Mouse (Mus musculus) hindbrain, embryonic 12.5 days (tissue): ENCODE measurements around the gene Nup188. TPM values are rescaled to one million over a fixed set of nuclear protein-coding genes. Genes with fewer than 3 reads are reported as not detected.

Source experiments
- ATAC-seq: fragments of 200-750 bp; cut with Nextera tagmentation; 2 replicates; pipeline ENCODE4 v1.8.0; 2017; ENCODE audit warnings: moderate TSS enrichment; ENCODE audit not compliant: low FRiP score
- H3K27ac ChIP-seq: fragments of 300-500 bp; sonication (generic); 2 replicates; pipeline ENCODE4 v1.5.1; 2016; ENCODE audit warnings: mild to moderate bottlenecking
- H3K27me3 ChIP-seq: fragments of 300-500 bp; sonication (generic); 2 replicates; pipeline ENCODE4 v1.6.1; 2016; ENCODE audit warnings: mild to moderate bottlenecking
- H3K36me3 ChIP-seq: fragments of 300-500 bp; sonication (generic); 2 replicates; pipeline ENCODE4 v1.6.1; 2016; ENCODE audit warnings: mild to moderate bottlenecking
- H3K4me1 ChIP-seq: fragments of 300-500 bp; sonication (generic); 2 replicates; pipeline ENCODE4 v1.6.1; 2016
- H3K4me2 ChIP-seq: fragments of 300-500 bp; sonication (generic); replicated peaks from 2 replicates; pipeline ENCODE4 v1.6.1; 2016; ENCODE audit warnings: mild to moderate bottlenecking
- H3K4me3 ChIP-seq: fragments of 300-500 bp; sonication (generic); 2 replicates; pipeline ENCODE4 v1.5.1; 2016; ENCODE audit warnings: mild to moderate bottlenecking
- H3K9ac ChIP-seq: fragments of 300-500 bp; sonication (generic); 2 replicates; pipeline ENCODE4 v1.6.1; 2016; ENCODE audit warnings: mild to moderate bottlenecking, moderate library complexity
- H3K9me3 ChIP-seq: fragments of 300-500 bp; sonication (generic); replicated peaks from 2 replicates; pipeline ENCODE4 v1.6.1; 2016; ENCODE audit warnings: mild to moderate bottlenecking
- WGBS: fragments of 180-500 bp; shearing (Covaris S2); methylation state at CpG from one replicate; pipeline ENCODE4 v1.1.7; 2016; 5-methylcytosine and 5-hydroxymethylcytosine counted together
- polyA plus RNA-seq: library from polyadenylated mRNA; unstranded; fragments of >200 nt; fragmentation: Nextera tagmentation; extraction: Ambion mirVana; gene quantifications from 2 replicates; pipeline ENCODE4 v1.2.1, GENCODE M21; 2016

Nup188 gene
- 33.9 and 36.6 TPM in 2 replicates for polyA plus RNA-seq

- Histone ChIP-seq H3K9me3 (no peaks in the 10 kb centered on the region), H3K9ac (peak within 1 kb of the TSS; percentile 94), H3K27me3 (no peaks in the 10 kb centered on the region), H3K36me3 (peaks cover 5% of the 10 kb centered on the region; the same call in 1 of the 2 replicates), H3K27ac (peak within 1 kb of the TSS; percentile 73), H3K4me3 (peak within 1 kb of the TSS; percentile 96), H3K4me1 (peaks cover 23% of the 10 kb centered on the region), H3K4me2 (peak within 1 kb of the TSS; percentile 98)
- ATAC-seq = peak; percentile 93
- under 1% methylated on average over 63 of the region's 68 CpGs for WGBS
Measured at GRCm38 (mm10) chr2:30286192-30287026, at the start of gene Nup188, which contains the start of gene Dolk. Nup188 (plus strand) TSS chr2:30286397. Dolk (minus strand) TSS chr2:30286334.

- Histone ChIP-seq H3K27ac (peak overlapping the region; percentile 69), H3K27me3 (no peaks in the 10 kb centered on the region), H3K36me3 (peaks cover 17% of the 10 kb centered on the region), H3K4me3 (peak overlapping the region; percentile 93), H3K9ac (peak overlapping the region; percentile 69), H3K4me1 (peaks cover 22% of the 10 kb centered on the region), H3K4me2 (peak overlapping the region; percentile 91), H3K9me3 (no peaks in the 10 kb centered on the region)
- WGBS = 6% methylated on average over 18 of the region's 18 CpGs
- ATAC-seq = no peak
Measured at GRCm38 (mm10) chr2:30236426-30237198, 49.6 kb upstream of the Nup188 start.

- Histone ChIP-seq H3K27ac (peak within 1 kb of the TSS; percentile 95), H3K4me1 (peaks cover 22% of the 10 kb centered on the region), H3K4me3 (peak within 1 kb of the TSS; percentile 93), H3K9me3 (no peaks in the 10 kb centered on the region), H3K4me2 (peak within 1 kb of the TSS; percentile 91), H3K27me3 (no peaks in the 10 kb centered on the region), H3K9ac (peak within 1 kb of the TSS; percentile 92), H3K36me3 (peaks cover 25% of the 10 kb centered on the region)
- peak; percentile 97 for ATAC-seq
- under 1% methylated on average over 55 of the region's 67 CpGs for WGBS
Measured at GRCm38 (mm10) chr2:30237199-30237880, 48.9 kb upstream of the Nup188 start, which contains the start of gene Lrrc8a. Lrrc8a (plus strand) TSS chr2:30237715.

GRCm38 (mm10) chr2:30237881-30238280 is 48.3 kb upstream of the Nup188 start:
- H3K27me3 ChIP-seq = no peaks in the 10 kb centered on the region
- H3K9ac ChIP-seq = peak overlapping the region; percentile 92
- H3K4me2 ChIP-seq = peak overlapping the region; percentile 91
- peak overlapping the region; percentile 95 for H3K27ac ChIP-seq
- H3K36me3 ChIP-seq = peaks cover 30% of the 10 kb centered on the region
- 0% methylated on average over 34 of the region's 42 CpGs for WGBS
- peak overlapping the region; percentile 93 for H3K4me3 ChIP-seq
- H3K9me3 ChIP-seq = no peaks in the 10 kb centered on the region
- peak; percentile 91 for ATAC-seq
- H3K4me1 ChIP-seq = peaks cover 27% of the 10 kb centered on the region

GRCm38 (mm10) chr2:30238906-30239465 is 47.2 kb upstream of the Nup188 start:
- no peak overlapping the region for H3K27ac ChIP-seq
- peaks cover 27% of the 10 kb centered on the region for H3K4me1 ChIP-seq
- H3K9ac ChIP-seq = peak overlapping the region; percentile 92
- ATAC-seq = no peak
- H3K27me3 ChIP-seq = no peaks in the 10 kb centered on the region
- peaks cover 41% of the 10 kb centered on the region for H3K36me3 ChIP-seq
- no peaks in the 10 kb centered on the region for H3K9me3 ChIP-seq
- H3K4me2 ChIP-seq = peak overlapping the region; percentile 91
- peak overlapping the region; percentile 93 for H3K4me3 ChIP-seq
- 68% methylated on average over 3 of the region's 3 CpGs for WGBS

GRCm38 (mm10) chr2:30239777-30240176 is 46.4 kb upstream of the Nup188 start:
- Histone ChIP-seq H3K4me2 (no peak overlapping the region), H3K27ac (no peak overlapping the region), H3K4me3 (no peak overlapping the region), H3K27me3 (no peaks in the 10 kb centered on the region), H3K9me3 (no peaks in the 10 kb centered on the region), H3K36me3 (peaks cover 46% of the 10 kb centered on the region), H3K4me1 (peaks cover 31% of the 10 kb centered on the region), H3K9ac (peak overlapping the region; percentile 92; the same call in 1 of the 2 replicates)
- ATAC-seq = no peak
- WGBS = 85% methylated on average over 4 of the region's 4 CpGs

GRCm38 (mm10) chr2:30240267-30240666 is 45.9 kb upstream of the Nup188 start, which contains the start of gene Gm28035:
Gm28035 (plus strand) TSS chr2:30240567.
- Histone ChIP-seq H3K27me3 (no peaks in the 10 kb centered on the region), H3K9me3 (no peaks in the 10 kb centered on the region), H3K27ac (no peak within 1 kb of the TSS), H3K36me3 (peaks cover 50% of the 10 kb centered on the region), H3K4me1 (peaks cover 31% of the 10 kb centered on the region), H3K9ac (peak within 1 kb of the TSS; percentile 92; the same call in 1 of the 2 replicates), H3K4me3 (no peak within 1 kb of the TSS), H3K4me2 (peak within 1 kb of the TSS; percentile 91; the same call in 1 of the 2 replicates)
- WGBS = 83% methylated on average over 2 of the region's 2 CpGs
- no peak for ATAC-seq

GRCm38 (mm10) chr2:30242509-30242908 is 43.7 kb upstream of the Nup188 start:
- no peaks in the 10 kb centered on the region for H3K9me3 ChIP-seq
- no peak overlapping the region; the same call in 1 of the 2 replicates for H3K9ac ChIP-seq
- peaks cover 26% of the 10 kb centered on the region for H3K4me1 ChIP-seq
- H3K27me3 ChIP-seq = no peaks in the 10 kb centered on the region
- H3K27ac ChIP-seq = no peak overlapping the region
- H3K4me2 ChIP-seq = no peak overlapping the region
- 31% methylated on average over 4 of the region's 4 CpGs for WGBS
- ATAC-seq = no peak
- H3K36me3 ChIP-seq = peaks cover 58% of the 10 kb centered on the region
- no peak overlapping the region for H3K4me3 ChIP-seq

GRCm38 (mm10) chr2:30243391-30243790 is 42.8 kb upstream of the Nup188 start:
- no peak overlapping the region for H3K9ac ChIP-seq
- no peak for ATAC-seq
- no peaks in the 10 kb centered on the region for H3K27me3 ChIP-seq
- H3K4me2 ChIP-seq = no peak overlapping the region
- H3K4me1 ChIP-seq = peaks cover 24% of the 10 kb centered on the region
- H3K4me3 ChIP-seq = no peak overlapping the region
- no peak overlapping the region for H3K27ac ChIP-seq
- H3K36me3 ChIP-seq = peaks cover 62% of the 10 kb centered on the region
- 94% methylated on average over 4 of the region's 4 CpGs for WGBS
- H3K9me3 ChIP-seq = no peaks in the 10 kb centered on the region

GRCm38 (mm10) chr2:30244595-30245178 is 41.5 kb upstream of the Nup188 start:
- no peak for ATAC-seq
- Histone ChIP-seq H3K4me3 (no peak overlapping the region), H3K27ac (no peak overlapping the region), H3K27me3 (no peaks in the 10 kb centered on the region), H3K9me3 (no peaks in the 10 kb centered on the region), H3K4me1 (peaks cover 11% of the 10 kb centered on the region), H3K36me3 (peaks cover 72% of the 10 kb centered on the region), H3K9ac (no peak overlapping the region), H3K4me2 (no peak overlapping the region)
- 77% methylated on average over 7 of the region's 7 CpGs for WGBS

GRCm38 (mm10) chr2:30247036-30247435 is 39.2 kb upstream of the Nup188 start:
- H3K36me3 ChIP-seq = peaks cover 66% of the 10 kb centered on the region
- no peaks in the 10 kb centered on the region for H3K9me3 ChIP-seq
- ATAC-seq = no peak
- 93% methylated on average over 5 of the region's 5 CpGs for WGBS
- H3K27me3 ChIP-seq = no peaks in the 10 kb centered on the region
- no peak overlapping the region for H3K4me2 ChIP-seq
- H3K9ac ChIP-seq = no peak overlapping the region
- H3K27ac ChIP-seq = no peak overlapping the region
- H3K4me3 ChIP-seq = no peak overlapping the region
- peaks cover 14% of the 10 kb centered on the region; the same call in 1 of the 2 replicates for H3K4me1 ChIP-seq
